Mouse (Mus musculus) bone marrow, adult 2 months (tissue): ENCODE measurements around the gene Syde1.

ENCODE experiments used
- CTCF ChIP-seq: fragments of 200-500 bp; IDR thresholded peaks from 2 replicates; pipeline ENCODE4 v1.5.1; 2011; ENCODE audit warnings: low read length, control low read depth; ENCODE audit not compliant: control insufficient read depth, insufficient read depth
- POLR2A ChIP-seq: fragments of 200-500 bp; IDR thresholded peaks from 2 replicates; pipeline ENCODE4 v1.6.1; 2011; ENCODE audit warnings: low read depth, mild to moderate bottlenecking, control low read depth, low read length, borderline replicate concordance; ENCODE audit not compliant: control insufficient read depth

- TF ChIP-seq CTCF (no peak), POLR2A (no peak)
Observed at GRCm38 (mm10) chr10:78578204-78578603, 13.6 kb downstream of the Syde1 start.
